Mouse (Mus musculus) right cerebral cortex, postnatal 10 days (tissue): Measurements from ENCODE around the gene Pole.

Experiments used
- DNase-seq, 2 experiments: peaks; one replicate each; pipeline ENCODE4 v3.0.0; 2021; ENCODE audit warnings: low spot score in 2 of 2

Gene Pole

DNA sequence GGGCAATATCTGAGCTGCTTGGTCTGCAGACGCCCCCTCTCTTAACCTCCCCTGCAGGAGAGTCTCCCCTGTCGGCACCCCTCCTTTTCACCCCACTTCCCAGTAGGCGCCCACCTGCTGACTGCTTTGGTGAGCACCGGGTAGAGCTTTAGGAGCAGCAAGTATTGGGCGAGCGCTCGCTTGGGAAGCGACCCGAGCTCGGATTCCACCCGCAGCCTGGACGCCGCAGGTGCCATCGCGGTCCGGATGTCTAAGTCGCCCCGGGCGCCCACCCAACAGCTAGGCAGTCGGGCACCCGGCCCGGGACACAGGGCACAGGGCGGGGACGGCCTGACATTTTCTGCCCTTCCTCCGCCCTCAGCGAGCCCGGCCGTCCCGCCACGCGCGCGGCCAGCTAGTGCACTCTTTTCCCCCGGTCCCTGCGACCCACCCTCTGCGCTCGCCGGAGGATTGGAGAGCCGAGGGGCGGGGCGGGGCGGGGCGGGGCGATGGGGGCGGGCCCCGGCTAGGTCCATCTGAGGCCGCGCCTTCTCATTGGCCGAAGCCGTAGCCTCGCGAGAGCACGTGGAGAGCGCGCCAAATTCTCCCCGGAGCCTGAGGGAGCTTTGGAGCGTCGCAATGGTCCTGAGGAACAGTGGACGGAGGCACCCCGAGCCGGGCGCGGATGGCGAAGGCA, at the start of gene Pole, which contains the start of gene Pxmp2:
TSS of gene Pole (plus strand) at position 537 of the 676 bp plus-strand sequence.
TSS of gene Pxmp2 (minus strand) at position 417 of the 676 bp plus-strand sequence.
- DNase-seq: peak; percentile 94 to 95

DNA sequence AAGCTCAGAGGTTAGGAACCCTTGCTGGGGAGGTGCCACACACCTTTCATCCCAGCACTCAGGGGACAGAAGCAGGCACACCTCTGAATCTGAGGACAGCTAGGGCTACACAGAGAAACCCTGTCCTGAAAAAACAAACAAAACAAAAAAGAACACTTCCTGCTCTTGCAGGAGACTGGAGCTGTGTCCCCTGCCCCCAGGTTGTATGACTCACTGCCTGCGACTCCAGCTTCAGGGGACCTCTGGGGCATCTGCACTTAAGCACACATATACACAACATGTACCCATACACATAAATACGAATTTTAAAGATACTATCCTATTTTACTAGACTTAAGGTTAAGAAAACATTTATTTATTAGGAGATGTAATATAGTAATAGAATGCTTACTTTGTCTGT, 42.0 kb upstream of the Pole start:
- DNase-seq: no peak

DNA sequence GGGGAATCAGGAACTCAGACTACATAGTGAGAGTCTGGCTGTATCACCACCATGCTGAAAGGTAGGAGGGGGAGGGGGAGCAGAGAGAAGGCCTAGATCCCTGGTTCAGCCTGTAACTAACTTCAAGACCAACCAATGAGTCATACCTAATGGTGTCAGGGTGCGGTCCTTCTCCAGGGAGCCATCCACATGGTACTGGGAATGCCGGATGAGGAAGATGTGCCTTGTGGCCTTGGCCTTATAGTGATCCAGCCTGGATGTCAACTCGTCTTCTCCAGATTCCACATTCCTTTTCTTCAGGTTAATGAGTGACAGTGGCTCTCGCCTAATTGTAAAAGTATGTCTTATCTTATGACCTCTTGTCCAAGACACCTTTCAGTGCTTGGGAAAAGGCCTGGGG, 19.2 kb upstream of the Pole start:
- no peak for DNase-seq

DNA sequence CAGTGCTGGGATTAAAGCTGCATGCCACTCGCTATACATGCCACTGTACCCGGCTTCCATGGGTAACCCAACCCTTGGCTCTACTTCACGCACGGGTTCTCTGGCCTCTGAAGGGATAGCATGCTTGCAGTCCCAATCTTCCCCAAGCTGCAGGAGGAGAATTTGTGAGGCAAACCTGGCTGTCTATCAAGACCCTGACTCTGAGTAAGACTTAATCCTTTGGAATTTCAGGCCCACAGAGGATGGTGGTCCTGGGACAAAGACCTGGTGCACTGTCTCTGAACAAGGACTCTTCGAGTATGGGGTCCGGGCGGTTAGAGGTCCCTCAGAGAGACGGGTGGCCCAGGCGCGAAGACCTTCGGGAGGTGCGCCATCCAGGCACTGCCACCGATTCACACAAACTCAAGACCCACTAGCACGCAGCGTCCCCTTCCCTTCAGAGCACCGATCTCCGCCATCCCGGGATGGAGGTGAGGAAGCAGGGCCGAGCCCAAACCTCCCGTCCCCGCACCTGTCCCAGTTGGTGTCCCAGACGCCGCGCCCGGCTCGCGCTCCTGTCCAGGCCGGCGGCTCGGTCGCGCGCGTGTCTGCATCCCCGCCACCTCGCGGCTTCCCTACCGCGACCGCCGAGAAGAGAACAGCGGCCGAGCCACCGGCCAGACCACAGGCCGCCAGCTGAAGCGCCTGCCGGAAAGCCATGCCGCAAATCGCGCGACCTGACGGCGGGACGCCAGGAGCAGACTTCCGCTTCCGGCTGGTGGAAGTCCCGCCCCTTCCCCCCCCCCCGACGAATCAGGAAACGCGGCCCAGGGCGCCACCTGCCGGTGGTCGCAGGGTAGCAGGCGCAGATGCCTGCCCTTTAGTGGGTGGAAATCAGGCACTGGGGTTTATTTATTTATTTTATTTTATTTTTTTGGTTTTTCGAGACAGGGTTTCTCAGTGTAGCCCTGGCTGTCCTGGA, 16.7 kb upstream of the Pole start, which contains the start of gene Pgam5:
TSS of gene Pgam5 (minus strand) at position 773 of the 961 bp plus-strand sequence.
- DNase-seq: peak; percentile 92 to 95

DNA sequence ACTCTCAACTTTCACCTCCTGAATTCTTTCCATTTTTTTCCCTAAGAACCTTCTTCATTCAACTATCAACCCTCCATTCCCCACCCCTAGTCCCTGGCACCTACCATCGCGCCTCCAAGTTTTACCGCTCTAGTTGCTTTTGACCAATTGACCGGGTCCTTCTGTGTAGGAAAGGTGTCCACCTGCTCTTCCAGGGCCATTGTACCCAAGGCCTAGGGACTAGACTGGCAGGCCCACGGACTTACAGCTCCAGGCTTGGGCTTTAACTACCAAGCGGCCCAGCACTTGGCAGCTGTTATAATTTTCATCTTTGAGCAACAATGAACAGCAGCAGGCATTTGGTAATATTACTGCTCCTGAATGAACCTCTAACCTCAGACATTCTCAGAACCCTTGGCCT, 15.9 kb upstream of the Pole start:
- no peak for DNase-seq

DNA sequence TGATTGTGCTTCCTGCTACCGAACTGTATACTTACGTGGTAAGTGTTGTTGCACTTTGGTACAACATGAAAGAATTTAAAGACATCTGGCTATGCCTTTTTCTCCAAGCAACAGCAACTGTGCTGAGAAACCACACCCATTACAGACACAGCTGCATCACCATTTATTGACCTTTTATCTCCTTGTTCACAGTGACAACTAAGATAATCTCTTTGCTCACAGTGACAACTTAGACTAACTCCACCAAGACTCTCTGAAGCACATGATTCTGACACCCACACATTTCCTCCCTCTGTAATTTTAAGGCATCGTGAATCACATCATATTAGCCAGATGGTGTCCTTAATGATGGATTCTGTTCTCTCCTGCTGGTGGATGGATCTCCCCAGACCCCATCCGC, 12.0 kb upstream of the Pole start:
- no peak for DNase-seq

DNA sequence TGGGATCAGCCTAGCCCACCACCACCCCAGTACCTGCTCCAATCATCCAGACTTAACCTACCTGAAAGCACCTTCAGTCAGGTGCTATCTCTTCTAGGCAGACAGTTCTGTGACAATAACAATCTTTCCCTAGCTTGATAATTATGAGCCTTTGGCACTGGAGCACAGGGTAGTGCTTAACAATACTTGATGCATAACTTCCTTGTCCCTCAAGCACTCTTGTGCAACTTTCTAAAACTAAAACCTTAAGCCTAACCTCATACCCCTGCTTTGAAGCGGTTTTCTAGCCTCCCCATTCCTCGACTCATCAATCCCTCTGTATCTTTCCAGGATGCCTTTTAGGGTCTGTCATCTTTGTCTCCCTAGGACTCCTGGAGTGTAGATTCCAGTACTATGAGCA, 11.3 kb upstream of the Pole start:
- no peak for DNase-seq

DNA sequence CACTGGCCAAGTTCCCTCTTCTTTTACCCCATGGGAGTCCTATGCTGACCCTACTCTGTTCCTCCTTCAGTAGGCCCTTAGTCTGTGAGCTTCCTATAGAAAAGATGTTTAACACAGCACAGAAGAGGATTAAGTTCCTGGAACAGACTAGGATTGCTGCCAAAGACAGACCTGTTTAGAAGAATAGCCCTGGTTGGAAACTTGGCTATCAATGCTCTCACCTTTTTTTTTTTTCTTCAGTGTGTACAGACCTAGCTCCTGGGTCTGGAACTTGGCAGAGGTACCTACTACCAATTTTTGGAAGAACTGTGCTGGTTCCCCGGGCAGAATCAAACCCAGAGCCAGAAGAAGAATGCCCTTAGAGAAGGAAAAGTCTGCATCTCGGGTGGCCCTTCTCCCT, 9.7 kb upstream of the Pole start:
- DNase-seq: no peak

DNA sequence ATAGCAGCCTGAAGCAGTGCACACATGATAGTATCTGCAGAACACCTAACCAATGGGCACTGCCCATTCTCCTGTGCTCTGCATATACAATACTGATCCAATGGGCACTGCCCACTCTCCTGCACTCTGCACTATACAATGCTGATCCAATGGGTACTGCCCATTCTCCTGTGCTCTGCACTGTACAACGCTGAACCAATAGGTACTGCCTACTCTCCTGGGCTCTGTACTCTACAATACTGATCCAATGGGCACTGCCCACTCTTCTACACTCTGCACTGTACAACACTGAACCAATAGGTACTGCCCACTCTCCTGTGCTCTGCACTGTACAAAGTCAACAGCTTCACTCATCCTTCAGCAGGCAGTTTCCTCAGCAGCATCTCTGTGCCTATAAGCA, 9.2 kb upstream of the Pole start:
- DNase-seq: no peak

DNA sequence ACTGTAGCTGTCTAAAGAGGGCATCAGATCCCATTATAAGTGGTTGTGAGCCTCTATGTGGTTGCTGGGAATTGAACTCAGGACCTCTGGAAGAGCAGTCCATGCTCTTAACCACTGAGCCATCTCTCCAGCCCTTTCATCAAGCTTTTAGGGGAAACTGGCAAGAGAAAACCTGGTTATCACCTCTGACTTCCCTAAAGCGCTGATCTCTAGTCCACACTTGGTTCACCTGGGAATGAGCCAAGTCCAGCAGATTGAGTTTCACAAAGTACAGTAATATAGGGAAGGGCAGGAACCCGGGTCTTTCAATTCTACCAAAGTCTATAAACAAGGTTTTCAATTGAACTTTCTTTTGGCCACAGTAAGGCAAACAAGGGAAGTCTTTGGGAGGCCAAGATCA, 4.1 kb upstream of the Pole start:
- DNase-seq: no peak

DNA sequence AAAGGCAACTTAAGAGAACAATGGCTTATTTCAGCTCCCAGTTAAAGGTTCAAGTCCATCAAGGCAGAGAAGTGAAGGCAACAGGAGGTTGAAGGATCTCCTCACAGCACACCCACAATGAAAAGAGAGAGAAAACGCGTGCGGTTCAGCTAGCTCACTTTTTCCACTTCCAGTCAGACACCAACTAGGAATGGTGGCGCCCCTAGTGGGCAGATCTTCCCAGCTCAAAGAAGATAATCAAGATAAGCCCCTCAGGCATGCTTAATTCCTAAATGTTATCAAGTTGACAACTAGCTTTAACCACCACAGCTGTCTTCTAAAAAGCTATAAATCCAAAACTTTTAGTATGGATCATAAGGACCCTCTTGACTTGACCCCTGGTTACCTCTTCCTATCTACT, 1.6 kb upstream of the Pole start:
- DNase-seq: peak; percentile 38 to 63

DNA sequence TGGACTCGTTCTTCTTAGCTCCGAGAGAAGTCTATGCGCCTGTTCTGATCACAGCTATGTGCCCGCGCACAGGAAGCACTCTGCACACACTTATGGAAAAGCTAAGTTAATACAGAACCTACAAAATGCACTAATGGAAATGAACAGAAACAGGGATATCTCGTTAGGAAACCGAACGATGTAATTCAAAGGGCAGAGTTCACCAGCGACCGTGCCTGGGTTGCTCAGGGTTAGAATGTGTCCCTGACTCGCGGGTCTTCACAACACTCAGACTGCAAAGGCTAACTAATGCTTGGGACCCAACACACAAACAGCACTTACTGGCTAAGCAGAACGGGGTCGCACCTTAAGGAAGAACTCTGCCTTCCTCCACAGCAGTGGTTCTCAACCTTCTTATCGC, 950 bp upstream of the Pole start:
- no peak for DNase-seq

DNA sequence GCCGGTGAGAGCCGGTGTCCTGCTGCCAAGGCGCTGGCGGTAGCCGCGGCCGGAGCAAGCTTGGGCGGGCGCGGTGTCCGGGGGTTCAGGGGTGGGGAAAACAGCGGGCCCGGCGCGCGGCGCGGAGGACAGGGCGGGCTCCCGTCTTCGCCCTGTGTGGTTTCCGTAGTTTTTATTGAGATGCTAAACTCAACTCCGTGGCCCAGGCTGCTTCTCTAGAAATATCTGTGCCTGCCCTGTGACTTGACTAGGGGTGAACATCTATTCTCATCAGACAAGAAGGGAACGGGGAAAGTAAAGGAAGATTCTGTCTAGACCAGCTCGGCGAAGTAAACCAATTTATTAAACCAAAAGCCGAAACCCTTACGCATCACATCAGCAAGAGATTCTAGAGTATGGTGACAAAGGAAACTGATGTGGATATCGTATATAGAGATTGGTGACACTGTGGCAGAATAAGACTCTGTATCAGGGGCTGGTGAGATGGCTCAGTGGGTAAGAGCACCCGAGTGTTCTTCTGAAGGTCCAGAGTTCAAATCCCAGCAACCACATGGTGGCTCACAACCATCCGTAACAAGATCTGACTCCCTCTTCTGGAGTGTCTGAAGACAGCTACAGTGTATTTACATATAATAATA, 459 bp downstream of the Pole start:
- DNase-seq: no peak

DNA sequence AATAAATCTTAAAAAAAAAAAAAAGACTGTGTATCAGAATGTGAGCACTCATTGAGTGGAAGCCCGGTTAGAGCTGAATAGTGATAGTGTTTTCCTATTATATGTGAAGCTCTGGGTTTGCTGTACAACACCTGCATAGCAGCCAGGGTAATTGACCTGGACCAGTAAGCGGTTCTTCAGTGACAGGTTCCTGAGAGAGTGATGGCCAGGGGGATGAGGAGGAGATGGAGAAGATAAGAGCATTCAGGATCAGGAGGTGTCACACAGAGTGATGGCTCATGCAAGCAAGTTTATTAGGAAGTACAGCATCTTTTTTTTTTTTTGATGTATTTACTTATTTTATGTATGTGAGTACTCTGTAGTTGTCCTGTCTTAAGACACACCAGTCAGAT, 974 bp downstream of the Pole start:
- DNase-seq: no peak

DNA sequence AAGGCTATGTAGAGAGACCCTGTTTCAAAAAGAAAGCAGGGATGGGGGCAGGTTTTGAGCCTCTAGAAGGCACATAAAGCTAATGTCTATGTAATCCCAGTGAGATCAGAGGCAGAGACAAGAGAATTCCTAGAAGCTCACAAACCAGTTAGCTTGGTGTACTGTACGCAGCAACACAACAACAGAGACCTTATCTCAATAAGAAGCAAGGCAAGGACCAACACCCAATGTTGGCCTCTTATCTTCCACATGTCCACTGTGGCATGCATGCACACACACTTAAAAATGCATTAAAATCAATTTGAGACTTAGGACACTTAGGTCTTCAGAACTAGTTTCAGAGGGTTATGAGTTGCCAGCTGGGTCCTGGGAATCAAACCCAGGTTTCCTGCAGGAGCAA, 5.5 kb downstream of the Pole start:
- DNase-seq: no peak

DNA sequence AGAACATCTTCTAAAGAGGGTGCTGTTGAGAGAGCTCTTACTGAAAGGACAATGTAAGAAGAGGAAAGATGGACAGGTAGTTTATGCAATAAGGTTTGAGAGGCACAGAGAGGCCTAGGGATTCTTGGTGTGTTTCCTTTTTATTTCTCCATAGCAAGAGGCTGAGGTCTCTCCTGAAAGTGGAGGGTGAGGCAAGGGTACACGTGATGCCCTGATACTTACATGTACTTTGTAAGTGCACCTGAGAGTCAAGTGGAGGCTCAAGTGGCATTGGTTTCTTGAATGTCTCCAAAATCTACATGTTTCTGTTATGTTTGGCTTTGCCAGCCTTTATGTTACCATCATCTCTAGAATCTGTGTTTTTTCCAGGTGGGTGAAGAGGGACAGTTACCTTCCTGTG, 10.5 kb downstream of the Pole start:
- no peak for DNase-seq

DNA sequence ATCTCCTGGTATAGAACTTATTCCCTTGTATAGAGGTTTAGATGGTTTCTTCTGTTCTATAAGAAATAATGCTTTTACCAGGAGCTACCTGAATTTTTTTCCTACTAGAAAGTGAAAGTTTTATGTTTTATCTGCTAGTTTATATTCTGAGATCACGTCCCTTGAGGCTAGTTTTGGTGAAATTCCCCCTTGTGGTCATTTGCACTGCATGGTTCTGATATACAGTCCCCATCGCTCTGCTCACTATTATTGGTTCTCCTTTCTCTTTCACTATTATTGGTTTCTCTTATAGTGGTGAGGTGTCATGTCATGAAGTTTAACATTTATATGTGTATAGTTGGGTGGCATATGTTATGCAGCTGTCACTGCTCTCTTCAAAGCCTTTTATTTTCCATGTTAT, 14.5 kb downstream of the Pole start:
- no peak for DNase-seq

DNA sequence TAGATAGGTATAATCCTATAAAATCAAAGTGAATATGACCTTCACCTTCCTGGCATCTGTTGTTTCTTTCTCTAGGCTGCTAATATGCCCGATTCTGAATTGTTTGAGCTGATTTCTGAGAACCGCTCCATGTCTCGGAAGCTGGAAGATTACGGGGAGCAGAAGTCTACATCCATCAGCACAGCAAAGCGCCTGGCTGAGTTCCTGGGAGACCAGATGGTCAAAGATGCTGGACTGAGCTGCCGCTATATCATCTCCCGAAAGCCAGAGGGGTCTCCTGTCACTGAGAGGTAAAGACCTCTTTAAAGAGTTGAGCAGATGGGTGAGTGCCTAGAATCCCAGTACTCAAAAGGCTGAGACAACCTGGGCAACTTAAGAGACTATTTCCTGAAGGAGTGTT, 22.8 kb downstream of the Pole start:
- no peak for DNase-seq

DNA sequence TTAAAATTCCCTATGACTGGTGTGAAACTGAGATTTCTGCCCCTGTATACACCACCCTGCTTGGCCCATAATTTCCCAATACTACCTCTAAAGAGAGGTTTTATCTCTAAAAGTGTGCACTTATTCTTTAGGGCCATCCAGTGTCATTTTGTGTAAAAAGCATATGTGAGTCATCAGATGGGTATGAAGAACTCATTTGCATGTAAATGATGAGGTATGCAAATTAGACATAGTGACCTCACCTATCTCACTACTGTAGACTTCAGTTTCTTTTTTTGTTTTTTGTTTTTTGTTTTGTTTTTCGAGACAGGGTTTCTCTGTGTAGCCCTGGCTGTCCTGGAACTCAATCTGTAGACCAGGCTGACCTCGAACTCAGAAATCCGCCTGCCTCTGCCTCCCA, 27.0 kb downstream of the Pole start:
- no peak for DNase-seq

DNA sequence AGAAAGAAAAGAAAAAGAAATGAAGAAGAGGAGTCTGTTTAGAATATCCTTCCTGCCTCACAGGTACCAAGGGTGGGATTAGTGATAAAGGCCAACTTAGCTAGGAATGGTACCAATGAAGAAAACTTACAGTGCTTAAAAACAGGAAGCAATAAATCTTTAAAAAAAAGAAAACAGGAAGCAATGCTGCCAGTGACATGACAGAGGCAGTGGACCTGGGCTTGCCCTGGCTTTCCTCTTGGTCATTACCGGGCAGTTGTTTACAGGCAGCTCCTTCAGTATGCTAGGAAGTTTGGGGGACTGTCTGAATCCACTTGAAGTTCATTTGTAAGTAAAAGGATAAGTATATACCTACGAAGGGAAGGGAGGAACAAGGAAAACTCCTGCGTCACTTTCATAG, 44.4 kb downstream of the Pole start:
- DNase-seq: no peak

DNA sequence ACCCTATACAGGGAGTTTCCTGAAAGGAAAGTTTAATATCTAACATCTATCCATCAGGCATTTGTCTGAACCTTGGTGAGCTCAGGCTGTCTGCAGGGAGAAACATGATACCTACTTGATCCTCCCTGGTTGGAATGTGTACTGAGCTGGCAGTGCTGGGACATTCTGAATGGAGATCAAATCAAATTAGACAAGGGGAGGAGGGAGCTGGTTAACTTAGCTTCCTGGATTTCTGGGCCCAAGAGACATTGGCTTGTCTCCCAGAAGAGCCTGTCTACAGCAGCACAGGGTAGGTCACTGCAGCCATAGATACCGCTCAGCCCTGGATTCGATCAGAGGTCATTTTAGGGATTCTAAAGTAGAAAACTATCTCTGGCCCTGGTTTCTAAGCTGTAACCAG, 52.7 kb downstream of the Pole start:
- no peak for DNase-seq

DNA sequence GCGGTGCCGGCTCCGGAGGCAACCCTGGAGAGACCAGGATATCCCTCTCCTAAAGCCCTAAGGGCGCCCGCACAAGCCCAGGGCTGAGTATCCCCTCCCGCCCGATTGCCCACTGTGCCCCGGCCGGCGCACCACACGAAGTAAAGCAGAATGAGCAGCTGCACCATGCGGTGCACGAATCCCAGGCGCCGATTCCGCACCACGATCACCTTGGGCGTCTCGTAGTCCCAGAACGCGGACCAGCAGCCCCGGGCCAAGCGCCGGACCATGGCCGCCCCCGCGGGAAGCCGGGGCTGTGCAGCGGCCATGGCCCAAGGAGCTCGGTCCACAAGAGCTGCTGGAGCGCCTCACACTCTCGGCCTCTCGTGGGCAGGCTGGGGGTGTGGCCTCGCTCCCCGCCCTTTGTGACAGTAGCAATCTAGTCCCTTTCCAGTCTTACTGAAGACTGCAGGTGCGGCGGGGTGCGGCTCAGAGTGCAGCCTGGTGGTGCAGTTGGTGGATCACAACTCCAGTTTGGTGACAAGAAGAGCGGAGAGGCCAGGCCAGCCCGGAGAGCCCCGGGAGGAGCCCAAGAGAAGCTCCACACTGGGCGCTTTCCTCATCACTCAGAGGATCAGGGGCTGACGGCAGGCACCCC, 56.7 kb downstream of the Pole start, which contains the start of gene P2rx2:
TSS of gene P2rx2 (minus strand) at position 565 of the 637 bp plus-strand sequence.
- peak in 1 of 2 experiments; percentile 35 for DNase-seq
